Mouse (Mus musculus) heart, adult 11 months (tissue): ENCODE measurements around the gene Ifitm1.

Source experiments
- DNase-seq: peaks from one replicate; pipeline ENCODE4 v3.0.0; 2022

Ifitm1 gene

GRCm38 (mm10) chr7:140981704-140982103 is 14.7 kb downstream of the Ifitm1 start:
- peak; percentile 16 for DNase-seq

GRCm38 (mm10) chr7:140982971-140983370 is 15.9 kb downstream of the Ifitm1 start:
- peak; percentile 61 for DNase-seq

GRCm38 (mm10) chr7:140987182-140988138 is 20.4 kb downstream of the Ifitm1 start:
- DNase-seq: peak; percentile 67

- no peak for DNase-seq
Measured at GRCm38 (mm10) chr7:140989022-140989421, 22.0 kb downstream of the Ifitm1 start.

- no peak for DNase-seq
Measured at GRCm38 (mm10) chr7:140990185-140990584, 23.2 kb downstream of the Ifitm1 start.

GRCm38 (mm10) chr7:140990622-140991021 is 23.6 kb downstream of the Ifitm1 start:
- DNase-seq: no peak

GRCm38 (mm10) chr7:140991117-140991689 is 24.2 kb downstream of the Ifitm1 start:
- DNase-seq: no peak

- DNase-seq: no peak
Measured at GRCm38 (mm10) chr7:140997817-140998216, 30.8 kb downstream of the Ifitm1 start.

GRCm38 (mm10) chr7:140998853-140999700 is 32.1 kb downstream of the Ifitm1 start:
- DNase-seq: no peak

GRCm38 (mm10) chr7:141000881-141001708 is 34.1 kb downstream of the Ifitm1 start:
- no peak for DNase-seq

GRCm38 (mm10) chr7:141003248-141004010 is 36.4 kb downstream of the Ifitm1 start:
- no peak for DNase-seq

- DNase-seq: no peak
Measured at GRCm38 (mm10) chr7:141006446-141006845, 39.4 kb downstream of the Ifitm1 start.

GRCm38 (mm10) chr7:141006914-141007313 is 39.9 kb downstream of the Ifitm1 start:
- peak; percentile 91 for DNase-seq

GRCm38 (mm10) chr7:141008312-141008761 is 41.3 kb downstream of the Ifitm1 start:
- DNase-seq: peak; percentile 95

GRCm38 (mm10) chr7:141008938-141009660 is 42.1 kb downstream of the Ifitm1 start:
- peak; percentile 99 for DNase-seq

GRCm38 (mm10) chr7:141009665-141010064 is 42.6 kb downstream of the Ifitm1 start:
- peak; percentile 92 for DNase-seq

GRCm38 (mm10) chr7:141010593-141010992 is 43.6 kb downstream of the Ifitm1 start, which contains the start of gene Ifitm3:
Gene Ifitm3, minus strand, starts transcription at chr7:141010770.
- peak; percentile 98 for DNase-seq

GRCm38 (mm10) chr7:141011238-141011770 is 44.3 kb downstream of the Ifitm1 start:
- no peak for DNase-seq

GRCm38 (mm10) chr7:141016707-141017697 is 50.0 kb downstream of the Ifitm1 start:
- peak; percentile 96 for DNase-seq
